Mouse (Mus musculus) midbrain, embryonic 11.5 days (tissue): ENCODE data around the gene Abi3bp. TPM values are rescaled to one million over a fixed set of nuclear protein-coding genes. Genes with fewer than 3 reads are reported as not detected.

ENCODE experiments used
- ATAC-seq: fragments of 200-750 bp; cut with Nextera tagmentation; 2 replicates; pipeline ENCODE4 v1.8.0; 2017; ENCODE audit warnings: moderate TSS enrichment, moderate library complexity; ENCODE audit not compliant: low FRiP score
- DNase-seq: peaks from one replicate; pipeline ENCODE4 v3.0.0; 2015; ENCODE audit warnings: low spot score; ENCODE audit errors: missing footprints
- H3K27ac ChIP-seq: fragments of 300-500 bp; sonication (generic); 2 replicates; pipeline ENCODE4 v1.5.1; 2014; ENCODE audit warnings: low read depth, low read length
- H3K27me3 ChIP-seq: fragments of 300-500 bp; sonication (generic); 2 replicates; pipeline ENCODE4 v1.6.1; 2014; ENCODE audit warnings: mild to moderate bottlenecking, low read length, moderate library complexity, mixed read lengths; ENCODE audit not compliant: control insufficient read depth, insufficient read depth
- H3K36me3 ChIP-seq: fragments of 300-500 bp; sonication (generic); 2 replicates; pipeline ENCODE4 v1.6.1; 2014; ENCODE audit warnings: mild to moderate bottlenecking, low read length, moderate library complexity, mixed read lengths; ENCODE audit not compliant: control insufficient read depth, insufficient read depth
- H3K4me1 ChIP-seq: fragments of 300-500 bp; sonication (generic); 2 replicates; pipeline ENCODE4 v1.6.1; 2014; ENCODE audit warnings: low read length; ENCODE audit not compliant: control insufficient read depth, insufficient read depth
- H3K4me2 ChIP-seq: fragments of 300-500 bp; sonication (generic); 2 replicates; pipeline ENCODE4 v1.6.1; 2014; ENCODE audit warnings: mild to moderate bottlenecking, moderate library complexity
- H3K4me3 ChIP-seq: fragments of 300-500 bp; sonication (generic); 2 replicates; pipeline ENCODE4 v1.5.1; 2014; ENCODE audit warnings: low read depth, low read length
- H3K9ac ChIP-seq: fragments of 300-500 bp; sonication (generic); 2 replicates; pipeline ENCODE4 v1.6.1; 2014; ENCODE audit warnings: low read length
- H3K9me3 ChIP-seq: fragments of 300-500 bp; sonication (generic); 2 replicates; pipeline ENCODE4 v1.6.1; 2016; ENCODE audit warnings: low read length; ENCODE audit not compliant: control insufficient read depth
- WGBS: fragments of 180-500 bp; shearing (Covaris S2); extraction: QIAGEN DNeasy Blood & Tissue Kit; methylation state at CpG from one replicate; pipeline ENCODE4 v1.1.7; 2014; 5-methylcytosine and 5-hydroxymethylcytosine counted together
- polyA plus RNA-seq: library from polyadenylated mRNA; unstranded; fragments of >200 nt; fragmentation: Nextera tagmentation; extraction: Ambion mirVana; gene quantifications from 2 replicates; pipeline ENCODE4 v1.2.1, GENCODE M21; 2014

The Abi3bp gene
- polyA plus RNA-seq, 1 experiment from 2014 or later: 0.45 TPM

DNA sequence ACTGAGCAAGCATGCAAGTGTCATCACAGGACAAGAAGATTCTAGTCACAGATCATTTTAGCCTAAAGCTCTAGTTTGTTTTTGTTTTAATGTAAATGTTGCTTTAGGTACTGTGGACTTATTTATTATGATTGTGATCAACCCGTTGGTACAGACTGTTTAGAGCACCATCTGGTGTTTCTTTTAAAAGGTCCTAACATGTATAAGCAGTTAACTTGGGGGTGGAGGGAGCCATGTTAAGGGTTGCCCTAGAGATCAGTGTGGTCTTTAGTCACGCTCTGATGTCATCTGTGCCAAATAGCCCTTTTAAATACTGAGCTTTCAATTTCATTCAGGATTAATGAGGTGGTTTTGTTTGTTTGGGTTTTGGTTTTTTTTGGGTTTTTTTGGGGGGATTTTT lies 218.8 kb downstream of the Abi3bp start:
- Histone ChIP-seq H3K4me2 (no peak overlapping the region), H3K9me3 (no peaks in the 10 kb centered on the region), H3K4me3 (no peak overlapping the region), H3K9ac (no peak overlapping the region), H3K4me1 (no peaks in the 10 kb centered on the region), H3K36me3 (peaks cover 4% of the 10 kb centered on the region; the same call in 1 of the 2 replicates), H3K27ac (no peak overlapping the region), H3K27me3 (no peaks in the 10 kb centered on the region)
- DNase-seq (peak; percentile 51), ATAC-seq (no peak)
- WGBS: 69% methylated on average over 2 of the region's 2 CpGs

DNA sequence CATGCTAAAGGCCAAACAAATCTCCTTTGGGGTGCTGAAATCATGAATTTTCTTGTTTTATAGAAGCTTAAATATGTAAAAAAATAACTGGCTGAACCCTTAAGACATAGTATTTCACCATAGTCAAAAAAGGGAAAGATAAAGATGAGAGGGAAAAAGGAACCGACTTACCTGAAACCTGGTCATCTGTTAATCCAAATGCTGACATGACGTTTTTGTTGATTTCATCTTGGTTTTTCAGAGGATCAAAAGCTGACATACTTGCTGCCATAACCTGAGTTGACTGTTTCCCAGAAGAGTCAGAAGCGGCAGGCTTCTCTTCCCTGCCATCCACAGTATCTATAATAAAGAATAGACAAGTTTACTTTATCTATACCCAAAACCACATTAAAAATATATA lies 223.2 kb downstream of the Abi3bp start:
- H3K9ac ChIP-seq: no peak overlapping the region
- ATAC-seq (no peak), DNase-seq (no peak)
- no peak overlapping the region for H3K4me3 ChIP-seq
- H3K36me3 ChIP-seq: peaks cover 4% of the 10 kb centered on the region; the same call in 1 of the 2 replicates
- H3K9me3 ChIP-seq: no peaks in the 10 kb centered on the region
- H3K27ac ChIP-seq: no peak overlapping the region
- no peaks in the 10 kb centered on the region for H3K27me3 ChIP-seq
- no peak overlapping the region for H3K4me2 ChIP-seq
- no peaks in the 10 kb centered on the region for H3K4me1 ChIP-seq
- 92% methylated on average over 3 of the region's 3 CpGs for WGBS

DNA sequence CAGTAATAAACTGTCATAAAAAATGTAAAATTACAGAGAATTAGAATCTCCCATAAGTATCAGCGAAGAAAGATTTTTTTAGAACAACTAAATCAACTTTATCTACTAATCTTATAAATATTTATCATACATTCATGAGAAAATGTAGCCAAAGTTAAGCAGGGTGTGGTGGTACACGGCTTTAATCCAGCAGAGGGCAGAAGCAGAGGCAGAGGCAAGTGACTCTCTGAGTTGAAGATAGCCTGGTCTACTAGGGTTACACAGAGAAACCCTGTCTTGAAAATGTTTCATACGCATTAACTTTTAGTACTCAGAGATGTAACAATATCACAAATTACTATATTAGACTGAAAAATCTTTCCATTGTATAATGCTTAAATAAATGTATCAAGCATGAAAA lies 228.1 kb downstream of the Abi3bp start:
- Histone ChIP-seq H3K4me2 (no peak overlapping the region), H3K9me3 (no peaks in the 10 kb centered on the region), H3K27ac (no peak overlapping the region), H3K27me3 (no peaks in the 10 kb centered on the region), H3K36me3 (peaks cover 11% of the 10 kb centered on the region), H3K4me3 (no peak overlapping the region), H3K4me1 (no peaks in the 10 kb centered on the region), H3K9ac (no peak overlapping the region)
- peak; percentile 45 for DNase-seq
- no peak for ATAC-seq
- 91% methylated on average over 3 of the region's 3 CpGs for WGBS

DNA sequence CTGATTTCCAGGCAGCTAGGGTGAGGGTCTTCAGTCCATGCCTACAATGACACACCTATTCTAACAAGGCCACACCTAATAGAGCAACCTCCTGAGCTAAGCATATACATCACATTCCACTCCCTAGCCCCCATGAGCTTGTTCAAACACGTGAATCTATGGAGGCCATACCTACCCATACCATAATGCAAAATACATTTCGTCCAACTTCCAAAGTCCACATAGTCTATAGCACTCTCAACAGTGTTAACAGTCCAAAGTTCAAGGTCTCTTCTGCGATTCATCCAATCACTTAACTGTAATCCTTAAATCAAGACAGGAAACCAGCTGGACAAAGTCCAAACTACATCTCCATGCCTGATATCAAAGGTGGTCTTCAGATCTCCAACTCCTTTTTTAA lies 232.4 kb downstream of the Abi3bp start:
- WGBS: 96% methylated on average over 3 of the region's 3 CpGs
- DNase-seq: no peak
- H3K36me3 ChIP-seq: peaks cover 15% of the 10 kb centered on the region

DNA sequence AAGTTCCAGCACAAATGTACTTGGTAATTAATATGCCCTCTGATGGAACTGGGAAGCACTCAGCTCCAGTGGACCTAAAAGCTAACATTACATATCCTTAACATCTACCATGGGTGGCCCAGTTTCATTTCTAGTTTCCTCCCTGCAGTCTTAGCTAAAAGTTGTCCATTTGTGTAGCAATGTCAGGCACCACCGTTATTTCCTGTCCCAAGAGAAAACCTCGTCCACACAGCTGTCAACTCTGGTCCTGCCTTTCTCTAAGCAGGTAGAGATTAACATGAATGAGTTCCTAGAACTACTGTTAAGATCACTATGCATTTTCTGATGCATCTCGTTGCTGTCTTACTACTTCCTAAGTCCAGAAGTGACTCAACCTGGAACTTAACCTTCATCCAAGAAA lies 237.9 kb downstream of the Abi3bp start:
- no peak overlapping the region; the same call in 1 of the 2 replicates for H3K9ac ChIP-seq
- H3K9me3 ChIP-seq: no peaks in the 10 kb centered on the region
- H3K4me1 ChIP-seq: peaks cover 10% of the 10 kb centered on the region
- WGBS: 81% methylated on average over 3 of the region's 3 CpGs
- ATAC-seq (no peak), DNase-seq (no peak)
- no peak overlapping the region for H3K27ac ChIP-seq
- H3K27me3 ChIP-seq: no peaks in the 10 kb centered on the region
- H3K4me2 ChIP-seq: peak overlapping the region; percentile 74
- H3K36me3 ChIP-seq: peaks cover 4% of the 10 kb centered on the region
- H3K4me3 ChIP-seq: peak overlapping the region; percentile 81

More for the DNA sequence above, 232.4 kb downstream of the Abi3bp start:
- Histone ChIP-seq H3K9ac (no peak overlapping the region), H3K4me3 (no peak overlapping the region), H3K9me3 (no peaks in the 10 kb centered on the region), H3K27ac (no peak overlapping the region), H3K27me3 (no peaks in the 10 kb centered on the region), H3K4me1 (no peaks in the 10 kb centered on the region), H3K4me2 (no peak overlapping the region)
- no peak for ATAC-seq

DNA sequence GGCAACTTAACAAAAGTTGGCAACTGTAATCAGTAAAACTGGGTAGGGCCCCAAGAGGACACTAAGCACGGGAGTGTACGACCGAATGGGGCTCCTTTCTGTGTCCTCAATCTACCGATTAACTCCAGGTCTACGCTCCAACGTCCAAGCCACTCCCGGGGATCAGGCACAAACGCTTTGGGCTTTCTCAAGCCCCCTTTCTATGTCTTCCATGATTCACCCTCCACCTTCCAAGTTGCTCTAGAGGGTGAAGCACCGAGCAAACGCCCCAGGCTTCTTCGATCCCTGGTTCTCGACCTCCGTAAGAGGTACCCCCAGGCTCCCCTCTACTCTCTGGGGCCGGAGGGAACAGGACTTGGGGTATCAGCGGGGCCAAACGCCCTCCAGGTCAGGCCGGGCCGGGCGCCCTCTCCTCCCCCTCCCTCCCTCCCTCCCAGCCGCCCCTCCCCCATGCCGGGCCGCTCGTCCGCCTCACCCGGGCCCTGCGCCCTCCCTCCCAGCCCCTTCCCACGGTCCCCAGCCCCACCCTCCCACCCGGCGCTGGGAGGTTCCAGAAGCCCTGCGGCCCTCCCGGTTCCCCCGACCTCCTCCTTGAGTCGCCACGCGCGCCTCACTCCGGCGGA lies 239.0 kb downstream of the Abi3bp start:
- ATAC-seq: peak; percentile 83
- H3K36me3 ChIP-seq: no peaks in the 10 kb centered on the region; the same call in none of the 2 replicates
- peak; percentile 97 for DNase-seq
- no peaks in the 10 kb centered on the region for H3K9me3 ChIP-seq
- peak overlapping the region; percentile 97 for H3K27ac ChIP-seq
- H3K4me1 ChIP-seq: peaks cover 10% of the 10 kb centered on the region
- peak overlapping the region; percentile 91 for H3K9ac ChIP-seq
- under 1% methylated on average over 33 of the region's 38 CpGs for WGBS
- no peaks in the 10 kb centered on the region for H3K27me3 ChIP-seq
- H3K4me2 ChIP-seq: peak overlapping the region; percentile 74
- peak overlapping the region; percentile 81 for H3K4me3 ChIP-seq

DNA sequence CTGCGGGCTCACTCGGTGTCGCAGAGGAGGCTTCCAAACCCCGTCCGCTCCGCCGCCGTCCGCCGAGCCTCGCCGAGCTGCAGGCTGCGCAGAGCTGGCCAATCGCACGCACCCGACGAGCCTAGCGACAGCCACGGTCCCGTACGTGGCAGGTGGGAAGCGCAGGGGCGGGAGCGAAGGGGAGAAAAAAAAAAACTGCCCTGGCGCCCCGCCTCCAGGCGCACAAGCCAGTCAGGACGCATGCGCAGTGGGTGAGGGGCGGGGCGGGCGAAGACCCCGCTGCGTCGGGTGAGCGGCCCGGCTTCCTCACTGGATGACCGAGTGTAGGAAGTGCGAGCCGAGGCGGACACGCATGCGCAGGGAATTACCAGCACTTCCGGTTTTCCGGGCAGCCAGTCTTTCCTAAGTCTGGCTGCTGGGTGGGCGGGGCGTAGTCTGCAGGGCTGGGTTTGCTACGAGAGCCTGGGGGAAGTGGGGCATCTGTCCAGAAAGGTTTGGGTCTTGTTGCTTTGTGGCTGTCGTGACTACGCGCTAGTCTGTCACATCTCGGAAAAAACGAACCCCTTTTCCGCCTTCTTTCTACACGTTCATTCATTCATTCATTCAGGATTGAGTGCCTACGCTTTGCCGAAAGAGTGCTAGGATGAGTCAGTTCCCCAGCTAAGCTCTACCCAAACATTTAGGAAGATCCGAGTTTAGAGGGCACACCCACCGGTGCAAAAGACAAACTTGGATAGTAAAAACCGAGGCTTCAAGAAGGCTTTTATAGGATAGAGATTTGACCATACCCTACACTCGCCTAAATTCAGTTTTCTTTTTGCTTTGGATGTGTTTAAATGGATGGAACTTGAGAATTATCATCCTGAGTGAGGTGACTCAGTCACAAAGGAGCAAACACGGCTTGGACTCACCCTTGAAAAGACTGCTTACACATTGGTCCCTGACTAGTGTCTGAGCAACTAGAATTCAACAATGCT lies 239.8 kb downstream of the Abi3bp start, which contains the start of gene Tfg:
Gene Tfg, minus strand, starts transcription at position 227 of the 977 bp plus-strand sequence.
- DNase-seq: peak; percentile 100
- peak; percentile 97 for ATAC-seq
- H3K4me3 ChIP-seq: peak within 1 kb of the TSS; percentile 81
- H3K4me2 ChIP-seq: peak within 1 kb of the TSS; percentile 74
- H3K36me3 ChIP-seq: no peaks in the 10 kb centered on the region; the same call in 1 of the 2 replicates
- no peaks in the 10 kb centered on the region for H3K9me3 ChIP-seq
- peaks cover 10% of the 10 kb centered on the region for H3K4me1 ChIP-seq
- peak within 1 kb of the TSS; percentile 91 for H3K9ac ChIP-seq
- H3K27ac ChIP-seq: peak within 1 kb of the TSS; percentile 97
- no peaks in the 10 kb centered on the region for H3K27me3 ChIP-seq
- WGBS: under 1% methylated on average over 62 of the region's 62 CpGs

DNA sequence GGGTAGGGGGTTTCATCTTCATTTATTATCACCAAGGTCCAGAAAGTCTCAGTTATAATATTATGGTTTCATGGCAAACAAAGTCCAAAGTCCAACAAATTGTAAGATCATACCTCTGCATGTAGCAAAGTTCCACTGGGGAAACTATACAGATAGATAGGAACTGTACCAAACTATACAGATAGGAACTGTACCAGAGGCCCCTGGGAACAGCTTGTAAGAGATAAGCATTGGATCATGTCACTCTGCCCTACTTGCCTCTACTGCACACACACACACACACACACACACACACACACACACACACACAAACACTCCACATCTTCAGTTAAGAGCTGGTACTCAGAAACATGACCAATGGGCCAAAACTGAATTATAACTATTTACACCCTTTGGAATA lies 241.4 kb downstream of the Abi3bp start:
- Histone ChIP-seq H3K4me2 (no peak overlapping the region), H3K4me3 (no peak overlapping the region), H3K27ac (no peak overlapping the region), H3K36me3 (no peaks in the 10 kb centered on the region), H3K4me1 (peaks cover 10% of the 10 kb centered on the region), H3K27me3 (no peaks in the 10 kb centered on the region), H3K9ac (no peak overlapping the region), H3K9me3 (no peaks in the 10 kb centered on the region)
- ATAC-seq (no peak), DNase-seq (no peak)

DNA sequence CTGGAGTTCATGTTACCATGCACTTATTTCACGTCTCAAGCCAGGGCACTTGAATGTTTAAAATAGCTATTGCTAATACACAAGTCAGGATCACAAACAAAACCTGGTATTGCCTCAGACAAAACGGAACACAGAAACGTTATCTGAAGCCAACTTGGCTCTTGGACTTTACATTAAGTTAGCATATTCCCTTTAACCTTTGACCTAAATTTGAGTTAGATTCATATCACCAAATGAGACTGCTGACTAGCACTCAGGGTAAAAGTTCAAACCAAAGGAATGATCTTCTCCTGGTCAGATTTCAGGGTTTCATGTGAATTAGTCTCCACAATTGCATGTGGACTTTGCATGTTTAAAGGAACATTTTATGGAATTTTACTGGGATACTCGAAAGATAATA lies 244.7 kb downstream of the Abi3bp start:
- 74% methylated on average over 4 of the region's 4 CpGs for WGBS
- Histone ChIP-seq H3K27ac (no peak overlapping the region), H3K27me3 (no peaks in the 10 kb centered on the region), H3K9me3 (no peaks in the 10 kb centered on the region), H3K4me1 (no peaks in the 10 kb centered on the region), H3K9ac (no peak overlapping the region), H3K36me3 (no peaks in the 10 kb centered on the region), H3K4me2 (no peak overlapping the region), H3K4me3 (no peak overlapping the region)
- no peak for DNase-seq
- no peak for ATAC-seq
